Mouse (Mus musculus) ovary, postnatal 14 days (tissue): ENCODE data around the gene Rassf7.
A peak's percentile ranks its signal among the peaks of the same experiment; 100 is the strongest.
"Not testable (repeated sequence)": the region's sequence is repeated elsewhere in the genome, so short reads cannot be mapped to it uniquely, and the experiment has no call there.

Experiments
- DNase-seq: peaks from one replicate; pipeline ENCODE4 v3.0.0; 2022; ENCODE audit warnings: low spot score

Gene Rassf7

DNA sequence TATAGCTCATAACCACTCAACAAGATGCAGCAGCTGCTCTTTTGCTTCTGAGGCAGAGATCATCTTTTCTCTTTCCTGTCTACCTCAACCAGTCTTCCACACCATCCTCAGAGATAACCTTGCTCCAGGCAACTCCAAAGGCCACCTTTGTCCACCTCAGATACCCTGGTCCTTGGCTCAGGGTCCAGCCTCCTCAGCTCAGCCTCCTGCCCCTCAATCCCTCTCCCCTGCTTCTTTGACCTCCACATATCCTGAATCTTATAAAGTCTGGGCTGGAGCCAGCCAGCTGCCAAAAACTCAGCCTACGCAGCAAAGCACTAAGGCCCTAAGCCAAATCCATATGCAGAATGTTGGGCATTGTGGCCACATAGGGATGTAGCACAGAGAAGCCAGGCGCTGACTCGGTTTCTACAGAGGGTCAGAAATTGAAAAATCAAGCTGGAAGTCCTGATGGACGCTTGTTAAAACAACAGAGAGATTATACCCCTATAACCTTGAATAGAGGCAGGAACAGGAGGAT lies 7.1 kb downstream of the Rassf7 start:
- DNase-seq, result no peak

DNA sequence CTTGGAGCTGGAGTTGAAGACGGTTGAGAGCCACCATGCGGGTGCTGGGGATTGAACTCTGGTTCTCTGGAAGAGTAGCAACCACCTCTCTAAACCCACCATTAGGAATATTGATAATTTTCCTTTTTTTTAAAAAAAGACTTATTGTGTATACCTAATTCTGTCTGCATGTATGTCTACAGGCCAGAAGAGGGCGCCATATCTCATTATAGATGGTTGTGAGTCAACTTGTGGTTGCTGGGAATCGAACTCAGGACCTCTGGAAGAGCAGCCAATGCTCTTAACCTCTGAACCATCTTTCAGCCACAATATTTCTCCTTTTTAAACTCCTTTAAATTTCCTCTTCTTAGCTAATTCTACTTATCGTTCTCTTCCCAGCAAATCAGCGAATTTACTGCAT lies 10.9 kb downstream of the Rassf7 start:
- no peak for DNase-seq

DNA sequence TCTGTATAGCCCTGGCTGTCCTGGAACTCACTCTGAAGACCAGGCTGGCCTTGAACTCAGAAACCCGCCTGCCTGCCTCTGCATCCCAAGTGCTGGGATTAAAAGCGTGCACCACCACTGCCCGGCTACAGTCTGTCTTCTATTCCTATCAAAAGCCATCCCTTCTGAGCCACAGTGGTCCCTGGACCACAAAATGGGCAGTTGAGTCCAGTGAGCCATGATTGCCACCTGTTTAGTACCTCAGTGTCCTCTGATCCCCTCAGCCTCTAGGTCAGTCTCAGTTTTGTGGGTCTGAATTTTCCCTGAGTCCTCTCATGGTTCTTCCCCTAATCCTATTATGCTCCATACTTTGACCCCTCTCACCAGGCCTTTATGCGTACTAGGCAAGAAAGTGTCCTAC lies 12.1 kb downstream of the Rassf7 start:
- no peak for DNase-seq

DNA sequence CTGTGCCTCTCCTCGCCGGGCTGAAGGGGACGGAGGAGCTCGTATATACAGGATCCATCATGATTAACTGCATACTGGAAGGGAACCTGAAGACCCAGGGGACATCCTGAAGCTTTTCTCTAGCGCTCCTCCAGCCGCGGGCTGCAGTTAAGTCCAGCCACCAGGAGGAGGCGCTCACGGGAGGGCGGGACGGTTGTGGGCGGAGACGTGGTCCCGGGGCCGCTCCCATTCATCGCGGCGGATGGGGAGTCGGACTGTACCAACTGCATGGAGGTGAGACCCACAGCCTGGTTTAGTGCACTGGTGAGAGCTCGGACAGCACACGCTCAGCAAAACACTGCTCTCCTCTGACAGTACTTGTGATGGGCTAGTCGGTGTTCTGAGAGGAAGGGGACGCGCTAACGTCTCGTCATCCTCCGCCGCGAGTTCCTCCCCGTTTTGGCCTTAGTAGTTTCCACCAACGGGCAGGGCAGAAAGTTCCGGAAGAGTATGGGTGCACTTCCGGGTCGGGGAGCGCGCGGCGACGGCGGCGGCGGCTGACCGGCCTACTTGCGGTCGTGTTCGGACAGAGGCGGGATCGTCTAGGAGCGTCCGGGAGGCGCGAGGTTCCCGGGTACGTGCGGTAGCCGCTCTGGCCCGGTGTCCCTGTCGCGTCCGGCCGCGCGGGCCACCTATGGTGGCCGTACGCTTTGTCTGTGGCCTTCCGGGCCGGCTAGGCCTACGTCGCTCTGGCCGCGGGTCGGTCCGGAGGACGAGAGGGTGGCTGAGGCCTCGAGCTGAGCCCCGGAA lies 12.8 kb downstream of the Rassf7 start, which contains the start of gene Phrf1:
Gene Phrf1, plus strand, starts transcription at position 506 of the 789 bp plus-strand sequence.
- DNase-seq, result peak; percentile 96

DNA sequence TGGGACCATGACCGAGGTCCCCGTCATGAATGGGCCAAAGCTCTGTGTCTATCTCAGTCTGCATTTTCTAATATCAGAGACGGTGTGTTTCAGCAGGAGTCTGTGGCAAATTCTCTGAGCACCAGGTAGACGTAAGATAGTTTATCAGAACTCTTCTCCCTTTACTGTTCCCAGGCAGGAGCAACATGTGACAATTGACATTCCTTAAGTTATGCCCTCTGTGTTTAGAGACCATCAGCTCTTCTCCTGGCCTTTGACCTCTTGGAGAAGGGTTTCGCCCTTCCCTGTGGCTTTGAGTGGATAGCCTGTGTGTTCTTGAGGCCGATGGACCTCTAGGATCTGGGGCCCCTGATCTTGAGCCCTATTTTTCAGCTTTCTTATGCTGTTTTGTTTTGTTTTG lies 14.0 kb downstream of the Rassf7 start:
- no peak for DNase-seq

DNA sequence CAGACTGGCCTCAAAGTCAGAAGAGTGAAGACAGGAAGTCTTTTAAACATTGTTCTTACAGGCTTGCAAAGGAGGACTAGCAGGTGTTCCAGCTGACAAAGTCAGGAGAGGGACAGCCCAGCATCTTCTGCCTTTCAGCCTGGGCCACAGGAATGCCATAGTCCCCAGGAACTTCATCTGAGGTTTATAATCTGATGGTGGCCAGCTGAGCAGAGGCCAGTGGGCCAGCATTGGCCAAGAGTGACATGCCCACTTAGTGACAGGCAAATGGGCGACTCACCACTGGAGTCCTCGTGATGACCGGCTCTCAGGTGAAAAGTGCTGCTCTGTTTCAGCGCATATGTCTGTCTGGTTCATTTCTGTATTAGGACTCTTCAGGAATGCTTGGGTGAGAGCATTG lies 14.9 kb downstream of the Rassf7 start:
- no peak for DNase-seq

DNA sequence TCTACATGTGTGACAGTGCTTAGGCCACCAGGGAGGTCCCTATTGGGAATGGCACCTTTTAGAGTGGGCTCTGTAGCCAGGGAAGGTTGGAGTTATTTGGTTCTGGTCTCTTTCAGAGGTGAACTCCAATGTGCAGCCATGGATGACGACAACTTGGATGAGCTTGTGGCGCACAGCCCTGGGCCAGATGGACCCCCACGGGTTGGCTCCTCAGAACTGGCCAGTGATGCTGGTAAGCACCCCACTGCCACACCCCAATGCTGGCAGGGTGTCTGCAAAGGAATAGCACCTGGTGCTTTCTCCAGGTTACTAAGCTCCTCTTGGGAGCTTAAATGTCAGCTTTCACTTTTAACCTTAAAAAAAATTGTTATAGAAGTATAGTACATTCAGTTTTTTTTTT lies 15.5 kb downstream of the Rassf7 start:
- DNase-seq, result no peak

DNA sequence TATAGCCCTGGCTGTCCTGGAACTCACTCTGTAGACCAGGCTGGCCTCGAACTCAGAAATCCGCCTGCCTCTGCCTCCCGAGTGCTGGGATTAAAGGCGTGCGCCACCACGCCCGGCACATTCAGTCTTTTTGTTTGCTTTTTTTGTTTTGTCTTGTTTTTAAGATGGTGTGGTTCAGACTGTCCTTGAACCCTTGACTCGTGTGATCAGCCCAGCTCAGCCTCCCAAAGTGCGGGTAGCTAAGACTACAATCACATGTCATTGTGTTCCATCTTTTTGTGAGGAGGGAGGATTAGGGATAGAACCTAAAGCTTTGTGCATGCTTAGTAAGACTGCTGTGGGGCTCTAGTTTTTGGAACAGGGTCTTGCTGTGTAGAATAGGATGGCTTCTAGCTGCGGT lies 15.9 kb downstream of the Rassf7 start:
- DNase-seq, result no peak

DNA sequence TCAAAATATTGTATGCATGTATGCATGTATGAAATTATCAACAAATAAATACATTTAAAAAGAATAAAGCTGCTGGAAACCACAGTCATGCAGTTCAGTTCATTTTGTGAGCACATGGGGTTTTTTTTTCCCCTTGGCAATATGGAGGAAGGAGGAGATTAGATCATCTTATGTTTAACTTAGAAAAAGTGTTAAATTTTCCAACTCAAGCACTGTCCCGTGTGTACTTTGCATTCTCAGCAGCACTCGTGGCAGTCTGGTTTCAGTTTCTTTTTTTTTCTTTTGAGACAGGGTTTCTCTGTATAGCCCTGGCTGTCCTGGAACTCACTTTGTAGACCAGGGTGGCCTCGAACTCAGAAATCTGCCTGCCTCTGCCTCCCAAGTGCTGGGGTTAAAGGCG lies 34.8 kb downstream of the Rassf7 start:
- DNase-seq, result not testable (repeated sequence)

DNA sequence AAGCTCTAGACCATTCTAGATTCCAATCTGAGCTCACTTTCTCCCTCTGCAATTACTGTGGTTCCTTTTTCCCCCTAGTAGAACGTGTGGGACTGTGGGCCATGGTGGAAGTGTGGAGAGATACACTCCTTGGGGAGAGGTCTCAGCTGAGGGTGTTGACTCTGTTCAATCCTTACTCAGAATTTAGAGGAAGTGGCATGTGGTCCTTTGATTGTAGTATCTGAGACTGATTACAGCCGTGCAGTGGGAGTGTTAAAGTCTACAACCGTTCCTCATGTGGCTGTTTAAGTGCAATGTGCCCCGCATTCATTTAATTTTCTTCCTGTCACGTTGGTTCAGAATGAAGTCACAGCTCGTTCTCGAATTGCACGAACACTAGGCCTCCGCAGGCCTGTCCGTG lies 40.5 kb downstream of the Rassf7 start:
- no peak for DNase-seq

DNA sequence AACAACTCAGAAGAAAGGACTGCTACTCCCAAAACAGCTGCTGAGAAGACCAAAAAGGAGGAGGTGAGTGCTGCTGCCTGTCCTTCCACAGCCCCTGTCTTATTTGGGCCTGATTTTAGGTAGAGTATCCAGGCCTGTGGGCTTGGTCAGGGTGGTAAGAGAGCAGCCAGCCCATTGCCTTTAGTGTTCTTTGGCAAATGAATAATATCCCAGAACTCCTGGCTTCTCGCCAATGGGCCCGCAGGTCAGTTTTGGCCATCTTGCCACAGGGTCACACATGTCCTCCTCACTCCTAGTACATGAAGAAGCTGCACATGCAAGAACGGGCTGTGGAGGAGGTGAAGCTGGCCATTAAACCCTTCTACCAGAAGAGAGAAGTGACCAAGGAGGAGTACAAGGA lies 45.8 kb downstream of the Rassf7 start:
- DNase-seq, result no peak

DNA sequence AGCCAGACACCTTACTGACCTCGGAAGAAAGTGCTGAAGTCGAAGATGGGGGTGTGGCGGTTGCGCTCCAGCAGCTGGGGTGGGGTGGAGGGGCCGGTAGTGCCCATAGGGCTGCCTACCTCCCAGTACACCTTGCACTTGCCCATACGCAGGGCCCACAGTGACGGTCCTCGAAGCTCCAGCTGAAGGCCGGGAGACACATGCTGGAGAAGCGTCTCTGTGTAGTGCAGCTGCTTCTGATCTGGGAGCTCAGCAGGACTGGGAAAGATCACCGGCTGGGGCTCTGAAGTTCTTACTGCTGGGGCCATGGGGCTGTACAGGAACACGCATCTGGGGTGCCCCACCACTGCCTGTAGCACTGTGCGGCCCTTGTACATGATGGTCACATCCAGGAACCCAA lies 48.0 kb downstream of the Rassf7 start:
- no peak for DNase-seq

DNA sequence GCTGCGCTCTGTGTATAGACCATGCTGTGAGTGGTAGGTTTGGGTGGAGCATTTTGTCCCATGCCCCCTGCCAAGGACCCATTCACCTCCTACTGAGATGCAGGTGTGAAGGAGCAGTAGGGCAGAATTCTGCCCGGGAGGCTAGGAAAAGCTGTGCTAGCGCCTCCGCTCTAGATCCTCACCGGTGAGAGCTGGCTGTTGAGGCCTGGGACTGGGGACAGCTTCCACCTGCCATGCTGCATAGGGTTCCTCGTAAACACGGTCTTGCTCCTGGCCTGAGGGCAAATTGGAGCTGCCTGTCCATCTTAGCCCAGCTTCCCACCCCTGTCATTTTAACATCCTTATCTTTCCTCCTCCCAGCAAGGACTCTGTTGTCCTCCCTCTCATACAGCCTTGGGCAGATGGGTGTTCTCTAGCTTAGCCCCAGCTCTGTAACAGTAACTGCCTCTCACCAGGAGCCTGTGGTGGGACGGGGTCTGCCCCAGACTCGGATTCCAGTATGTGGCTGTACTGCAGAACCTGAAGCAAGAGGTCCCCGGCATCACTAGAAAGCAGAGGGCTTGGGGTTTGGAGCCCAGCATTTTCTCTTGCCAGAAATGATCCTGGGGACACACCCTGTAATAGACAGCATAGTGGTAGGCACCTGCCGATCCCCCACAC lies 48.5 kb downstream of the Rassf7 start:
- no peak for DNase-seq

DNA sequence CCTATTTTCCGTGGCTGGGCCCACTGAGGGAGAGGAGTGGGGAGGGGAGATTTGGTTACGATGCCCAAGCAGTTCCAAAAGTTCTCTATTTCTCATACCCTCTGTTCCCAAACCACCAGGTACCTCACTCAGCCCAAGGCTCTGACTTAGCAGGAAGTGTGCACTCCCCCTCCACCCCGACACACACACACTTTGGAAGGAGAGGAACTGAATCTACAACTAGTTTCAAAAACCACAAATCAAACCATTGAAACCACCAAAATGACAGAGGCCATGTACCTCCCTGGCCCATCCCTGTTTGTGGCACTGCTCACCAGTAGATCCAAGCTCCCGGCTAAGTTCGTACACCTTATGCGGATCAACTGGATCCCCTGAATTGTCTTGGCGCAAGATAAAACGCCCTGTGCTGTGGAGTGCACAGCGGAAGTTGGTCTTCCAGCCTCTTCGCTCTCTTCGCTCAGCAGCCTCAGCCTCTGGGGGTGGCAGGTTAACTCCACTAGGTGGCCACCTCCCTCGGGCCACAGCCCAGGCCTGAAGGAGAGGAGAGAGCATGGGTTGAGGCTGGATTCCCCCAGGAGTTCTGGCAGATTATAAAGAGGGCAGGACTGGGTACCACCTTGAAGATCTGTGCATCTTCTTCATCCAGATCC lies 49.2 kb downstream of the Rassf7 start:
- peak; percentile 30 for DNase-seq

DNA sequence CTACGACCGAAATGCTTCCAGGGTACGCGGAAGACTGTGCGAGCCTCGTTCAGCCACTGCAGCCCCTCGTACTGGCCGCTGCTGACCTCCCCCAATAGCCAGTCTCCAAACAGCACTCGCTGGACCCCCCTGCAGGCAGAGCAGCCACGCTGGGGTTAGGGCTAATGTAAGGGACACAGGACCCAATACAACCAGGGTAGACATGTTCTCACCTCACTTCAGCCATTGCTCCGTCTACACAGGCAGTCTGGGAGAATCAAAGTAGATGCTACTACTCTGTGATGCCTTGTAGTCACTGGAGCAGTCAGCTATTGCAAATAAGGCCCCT lies 49.7 kb downstream of the Rassf7 start:
- no peak for DNase-seq

DNA sequence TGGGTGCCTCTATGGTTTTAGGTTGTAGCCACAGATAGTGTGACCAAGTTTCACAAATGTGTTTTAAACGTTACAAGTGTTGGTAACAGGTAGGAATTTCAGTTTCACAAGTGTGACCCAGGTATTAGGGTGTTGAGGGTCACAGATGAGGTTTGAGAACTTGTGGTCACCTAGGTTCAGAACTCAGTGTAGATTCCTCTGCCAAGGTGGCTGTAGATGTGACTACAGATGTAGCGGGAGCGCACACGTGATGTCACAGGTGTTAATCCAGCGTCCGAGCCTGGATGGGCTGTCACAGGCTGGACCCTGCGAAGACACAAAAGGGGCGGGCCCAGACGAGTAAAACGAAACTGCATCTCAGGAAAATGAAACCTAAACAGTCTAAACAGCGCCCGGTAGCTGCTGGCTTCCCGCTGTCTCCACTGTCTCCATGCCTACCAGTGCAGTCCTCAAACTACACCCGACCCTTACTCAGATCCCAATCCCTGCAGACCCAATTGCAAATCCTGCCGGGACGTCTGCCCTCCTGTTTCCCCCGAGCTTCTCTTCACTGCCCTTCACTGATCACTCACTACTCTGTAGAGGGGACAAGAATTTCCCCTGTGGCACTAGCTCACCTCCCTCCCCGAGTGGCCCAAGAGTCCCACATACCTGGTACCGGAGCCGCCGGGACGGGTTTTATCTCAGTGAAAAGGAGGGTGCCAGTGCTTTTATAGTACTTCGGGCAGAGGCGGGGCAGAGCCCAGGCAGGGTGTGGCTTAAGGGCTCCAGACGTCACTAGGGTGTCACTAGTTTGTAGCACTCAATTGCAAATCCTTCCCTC lies 50.3 kb downstream of the Rassf7 start, which contains the start of gene Irf7:
Gene Irf7, minus strand, starts transcription at position 743 of the 823 bp plus-strand sequence.
- peak; percentile 42 for DNase-seq
